Mouse (Mus musculus): Measurements from ENCODE around the gene Phf21b. TPM values are rescaled to one million over a fixed set of nuclear protein-coding genes. Genes with fewer than 3 reads are reported as not detected.
"Not testable (repeated sequence)": the region's sequence is repeated elsewhere in the genome, so short reads cannot be mapped to it uniquely, and the experiment has no call there.

The Phf21b gene
- total and polyA plus RNA-seq, 3 experiments = 1.3 to 5.3 (median 2.2) TPM

DNA sequence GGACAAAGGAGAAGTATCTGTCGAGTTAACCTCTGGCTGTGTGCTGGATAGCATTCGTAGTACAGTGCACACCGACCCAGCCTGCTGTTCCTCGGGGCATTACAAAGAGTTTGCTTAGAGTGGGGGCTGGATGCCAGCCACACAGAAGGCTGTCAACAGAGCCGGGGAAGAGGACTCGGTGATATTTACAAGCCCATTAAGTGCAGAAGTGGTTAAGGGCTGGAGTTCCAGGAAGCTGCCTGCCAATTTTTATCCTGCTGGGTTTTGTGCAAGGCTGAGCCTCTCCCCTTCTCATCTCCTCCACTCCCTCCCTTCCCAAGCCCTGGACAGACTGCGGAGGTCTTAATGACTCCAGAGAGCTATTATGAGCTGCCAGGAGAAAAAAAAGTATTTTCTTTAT is 42.2 kb upstream of the Phf21b start:
- Histone ChIP-seq H3K9me3 (replicated peaks; ENCODE audit: low read length) (peaks cover 4% of the 10 kb centered on the region), H3K4me2 (ENCODE audit: insufficient read depth, low read depth, poor library complexity, severe bottlenecking) (no peak overlapping the region), H3K27ac (ENCODE audit: insufficient read depth, low read depth) (no peak overlapping the region), H3K4me1 (ENCODE audit: control insufficient read depth in 1 of 2, insufficient read depth in 2 of 2) (peaks cover 0 to 6% of the 10 kb centered on the region in 2 experiments; a peak in 2 of 4 replicates), H3K36me3 (replicated peaks in 1 of 2; ENCODE audit: control insufficient read depth in 1 of 2, insufficient read depth in 1 of 2, low read length in 1 of 2) (no peaks in the 10 kb centered on the region), H3K27me3 (replicated peaks) (no peaks in the 10 kb centered on the region), H3K9ac (ENCODE audit: insufficient read depth, low read depth) (no peak overlapping the region), H3K4me3 (replicated peaks in 1 of 3; ENCODE audit: low read depth in 2 of 3, low read length in 2 of 3, poor library complexity in 1 of 3) (no peak overlapping the region), H3K79me2 (replicated peaks; ENCODE audit: control insufficient read depth, extremely low read depth, insufficient read depth, poor library complexity, severe bottlenecking) (no peaks in the 10 kb centered on the region)
- DNase-seq (ENCODE audit: extremely low read depth) = no peak
- TF ChIP-seq KAT2A (IDR thresholded peaks at IDR 0.05; ENCODE audit: insufficient replicate concordance, low read length) (no peak), TBP (conservative IDR thresholded peaks at IDR 0.05; ENCODE audit: low read depth, low read length) (no peak), RAD21 (IDR thresholded peaks at IDR 0.05; ENCODE audit: low read depth, low read length) (no peak), ZKSCAN1 (IDR thresholded peaks at IDR 0.05; ENCODE audit: borderline replicate concordance, low read depth, low read length) (no peak), RCOR1 (conservative IDR thresholded peaks at IDR 0.05; ENCODE audit: low read depth, low read length) (no peak), PAX5 (IDR thresholded peaks at IDR 0.05; ENCODE audit: low read length) (no peak), TCF12 (IDR thresholded peaks at IDR 0.05; ENCODE audit: low read depth, low read length) (no peak), EP300 (IDR thresholded peaks at IDR 0.05; ENCODE audit: low read length) (no peak), NRF1 (IDR thresholded peaks at IDR 0.05; ENCODE audit: low read depth, low read length) (no peak)
- dilution Hi-C loops (cut with MboI; ENCODE audit: extremely low pct_ligation_motif_present, extremely low pct_unique_long_range_greater_than_20kb, low sequenced_read_pairs) = no loop called here
- in situ Hi-C loops (cut with MboI; ENCODE audit: low pct_ligation_motif_present, low pct_unique_long_range_greater_than_20kb, low sequenced_read_pairs) = no loop called here

DNA sequence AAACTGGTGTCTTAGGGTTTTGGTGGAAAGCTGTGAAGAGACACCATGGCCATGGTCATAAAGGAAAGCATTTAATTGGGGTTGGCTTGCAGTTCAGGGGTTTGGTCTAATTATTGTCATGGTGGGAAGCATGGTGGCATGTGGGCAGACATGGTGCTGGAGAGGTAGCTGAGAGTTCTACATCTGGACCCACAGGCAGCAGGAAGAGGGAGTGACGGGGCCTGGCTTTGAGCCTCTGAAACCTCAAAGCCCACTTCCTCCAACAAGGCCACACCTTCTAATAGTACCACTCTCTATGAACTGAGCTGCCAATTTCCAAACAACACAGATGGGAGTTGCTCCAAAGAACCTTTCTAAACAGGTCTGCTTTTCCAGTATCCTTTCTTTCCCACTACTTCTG is 40.8 kb upstream of the Phf21b start:
- Histone ChIP-seq H3K4me2 (ENCODE audit: insufficient read depth, low read depth, poor library complexity, severe bottlenecking) (no peak overlapping the region), H3K79me2 (replicated peaks; ENCODE audit: control insufficient read depth, extremely low read depth, insufficient read depth, poor library complexity, severe bottlenecking) (no peaks in the 10 kb centered on the region), H3K27me3 (replicated peaks) (no peaks in the 10 kb centered on the region), H3K9ac (ENCODE audit: insufficient read depth, low read depth) (no peak overlapping the region), H3K27ac (ENCODE audit: insufficient read depth, low read depth) (no peak overlapping the region), H3K4me3 (replicated peaks in 1 of 3; ENCODE audit: low read depth in 2 of 3, low read length in 2 of 3, poor library complexity in 1 of 3) (no peak overlapping the region), H3K9me3 (replicated peaks; ENCODE audit: low read length) (peaks cover 4% of the 10 kb centered on the region), H3K4me1 (ENCODE audit: control insufficient read depth in 1 of 2, insufficient read depth in 2 of 2) (peaks cover 0 to 6% of the 10 kb centered on the region in 2 experiments; a peak in 2 of 4 replicates), H3K36me3 (replicated peaks in 1 of 2; ENCODE audit: control insufficient read depth in 1 of 2, insufficient read depth in 1 of 2, low read length in 1 of 2) (no peaks in the 10 kb centered on the region)
- TF ChIP-seq HCFC1 (IDR thresholded peaks at IDR 0.05; ENCODE audit: low read depth, low read length) (no peak), CHD1 (IDR thresholded peaks at IDR 0.05; ENCODE audit: low read depth, low read length) (no peak), MYC (IDR thresholded peaks at IDR 0.05; ENCODE audit: low read depth, low read length) (no peak), EP300 (IDR thresholded peaks at IDR 0.05; ENCODE audit: low read length) (no peak), NELFE (IDR thresholded peaks at IDR 0.05; ENCODE audit: low read depth, low read length) (no peak), BHLHE40 (IDR thresholded peaks at IDR 0.05; ENCODE audit: low read depth, low read length) (no peak)
- peak; percentile 11 for DNase-seq (ENCODE audit: extremely low read depth)
- dilution Hi-C loops (cut with MboI; ENCODE audit: extremely low pct_ligation_motif_present, extremely low pct_unique_long_range_greater_than_20kb, low sequenced_read_pairs) = no loop called here
- in situ Hi-C loops (cut with MboI; ENCODE audit: low pct_ligation_motif_present, low pct_unique_long_range_greater_than_20kb, low sequenced_read_pairs) = no loop called here

DNA sequence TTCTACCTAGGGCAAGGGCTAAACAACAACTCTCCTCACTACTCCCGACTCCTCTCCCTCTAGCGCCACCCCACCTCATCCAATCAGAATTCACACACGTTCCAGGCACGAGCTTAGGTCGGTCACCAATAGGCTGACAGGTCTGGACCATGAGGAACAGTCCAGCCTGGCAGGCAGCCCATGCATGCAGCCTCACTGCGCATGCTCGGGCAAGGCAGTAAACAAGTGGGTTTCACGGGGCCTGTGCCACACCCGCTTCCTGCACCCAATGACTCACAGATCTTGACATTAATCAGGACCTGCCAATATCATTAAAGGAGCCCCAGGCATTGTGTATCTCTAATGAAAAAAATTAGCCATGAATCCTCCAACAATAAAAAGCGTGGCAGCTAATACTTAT is 40.4 kb upstream of the Phf21b start:
- in situ Hi-C loops (cut with MboI; ENCODE audit: low pct_ligation_motif_present, low pct_unique_long_range_greater_than_20kb, low sequenced_read_pairs); H3K9me3 ChIP-seq (replicated peaks; ENCODE audit: low read length); H3K4me1 ChIP-seq (ENCODE audit: control insufficient read depth in 1 of 2, insufficient read depth in 2 of 2); H3K4me2 ChIP-seq (ENCODE audit: insufficient read depth, low read depth, poor library complexity, severe bottlenecking); DNase-seq (ENCODE audit: extremely low read depth); H3K36me3 ChIP-seq (replicated peaks in 1 of 2; ENCODE audit: control insufficient read depth in 1 of 2, insufficient read depth in 1 of 2, low read length in 1 of 2); H3K27ac ChIP-seq (ENCODE audit: insufficient read depth, low read depth); dilution Hi-C loops (cut with MboI; ENCODE audit: extremely low pct_ligation_motif_present, extremely low pct_unique_long_range_greater_than_20kb, low sequenced_read_pairs); H3K79me2 ChIP-seq (replicated peaks; ENCODE audit: control insufficient read depth, extremely low read depth, insufficient read depth, poor library complexity, severe bottlenecking); H3K9ac ChIP-seq (ENCODE audit: insufficient read depth, low read depth); H3K27me3 ChIP-seq (replicated peaks); H3K4me3 ChIP-seq (replicated peaks in 1 of 3; ENCODE audit: low read depth in 2 of 3, low read length in 2 of 3, poor library complexity in 1 of 3): not testable (repeated sequence)
- TF ChIP-seq NRF1 (IDR thresholded peaks at IDR 0.05; ENCODE audit: low read depth, low read length) = 0 out of 2 replicates have a peak, but pooled peaks have one; percentile 13
